Mouse (Mus musculus) myocyte (in vitro differentiated cells): Measurements from ENCODE around the gene Rhbg. TPM values are rescaled to one million over a fixed set of nuclear protein-coding genes. Genes with fewer than 3 reads are reported as not detected.
"Not testable (repeated sequence)": the region's sequence is repeated elsewhere in the genome, so short reads cannot be mapped to it uniquely, and the experiment has no call there.

Experiments
- H3K27me3 ChIP-seq: one replicate; pipeline ENCODE4 v1.6.1; 2011; ENCODE audit not compliant: control insufficient read depth, insufficient read depth, insufficient read length
- H3K36me3 ChIP-seq: one replicate; pipeline ENCODE4 v1.6.1; 2011; ENCODE audit not compliant: control insufficient read depth, insufficient read depth
- H3K4me2 ChIP-seq: one replicate; pipeline ENCODE4 v1.6.1; 2011; ENCODE audit warnings: low read depth, control low read depth
- H3K4me3 ChIP-seq: one replicate; pipeline ENCODE4 v1.5.1; 2011; ENCODE audit warnings: mild to moderate bottlenecking, control low read depth, moderate library complexity
- H3K79me2 ChIP-seq: one replicate; pipeline ENCODE4 v1.6.1; 2011; ENCODE audit not compliant: control insufficient read depth, insufficient read depth
- H3ac ChIP-seq: one replicate; pipeline ENCODE4 v1.6.1; 2011; ENCODE audit not compliant: control insufficient read depth, insufficient read length
- CEBPB ChIP-seq: IDR thresholded peaks from 2 replicates; pipeline ENCODE4 v1.6.1; 2011; ENCODE audit warnings: mild to moderate bottlenecking, moderate library complexity; ENCODE audit not compliant: poor library complexity, insufficient read depth, severe bottlenecking
- E2F4 ChIP-seq: IDR thresholded peaks from one replicate; pipeline ENCODE4 v1.6.1; 2011; ENCODE audit warnings: mild to moderate bottlenecking, control low read depth, moderate library complexity; ENCODE audit not compliant: insufficient read depth
- MAX ChIP-seq: IDR thresholded peaks from one replicate; pipeline ENCODE4 v1.6.1; 2011; ENCODE audit warnings: low read depth, mild to moderate bottlenecking, control low read depth
- MYOD1 ChIP-seq, 3 experiments: IDR thresholded peaks; one replicate each; pipeline ENCODE4 v1.6.1; 2011; ENCODE audit warnings: control low read depth in 2 of 3, low read depth in 2 of 3, mild to moderate bottlenecking in 2 of 3, moderate library complexity in 1 of 3; ENCODE audit not compliant: insufficient read length in 2 of 3, control insufficient read depth in 1 of 3
- MYOG ChIP-seq, 3 experiments: IDR thresholded peaks; one replicate each; pipeline ENCODE4 v1.6.1; 2011; ENCODE audit warnings: control low read depth in 2 of 3, low read depth in 2 of 3, mild to moderate bottlenecking in 2 of 3; ENCODE audit not compliant: insufficient read length in 2 of 3, control insufficient read depth in 1 of 3, insufficient read depth in 1 of 3
- POLR2A ChIP-seq: IDR thresholded peaks from one replicate; pipeline ENCODE4 v1.6.1; 2011; ENCODE audit warnings: low read depth, mild to moderate bottlenecking, control low read depth, moderate library complexity; ENCODE audit not compliant: insufficient read length
- POLR2AphosphoS2 ChIP-seq: IDR thresholded peaks from one replicate; pipeline ENCODE4 v1.6.1; 2011; ENCODE audit warnings: low read depth, control low read depth; ENCODE audit not compliant: insufficient read length
- REST ChIP-seq: IDR thresholded peaks from one replicate; pipeline ENCODE4 v1.6.1; 2011; ENCODE audit warnings: mild to moderate bottlenecking, control low read depth, moderate library complexity; ENCODE audit not compliant: insufficient read depth, insufficient read length
- SRF ChIP-seq: IDR thresholded peaks from one replicate; pipeline ENCODE4 v1.6.1; 2011; ENCODE audit warnings: low read depth; ENCODE audit not compliant: control insufficient read depth, insufficient read length
- TCF12 ChIP-seq: IDR thresholded peaks from one replicate; pipeline ENCODE4 v1.6.1; 2011; ENCODE audit warnings: mild to moderate bottlenecking, control low read depth; ENCODE audit not compliant: poor library complexity, insufficient read depth, severe bottlenecking
- TCF3 ChIP-seq: IDR thresholded peaks from one replicate; pipeline ENCODE4 v1.6.1; 2011; ENCODE audit warnings: low read depth, control low read depth; ENCODE audit not compliant: insufficient read length
- USF1 ChIP-seq: IDR thresholded peaks from one replicate; pipeline ENCODE4 v1.6.1; 2011; ENCODE audit warnings: low read depth, mild to moderate bottlenecking, control low read depth, moderate library complexity
- polyA plus RNA-seq: library from polyadenylated mRNA; unstranded; fragments of >200 nt; fragmentation: generic; extraction: Trizol; gene quantifications from one replicate; pipeline ENCODE4 v1.2.1, GENCODE M21; 2012; ENCODE audit warnings: missing spikeins

Rhbg gene
- polyA plus RNA-seq, 1 experiment: not detected

DNA sequence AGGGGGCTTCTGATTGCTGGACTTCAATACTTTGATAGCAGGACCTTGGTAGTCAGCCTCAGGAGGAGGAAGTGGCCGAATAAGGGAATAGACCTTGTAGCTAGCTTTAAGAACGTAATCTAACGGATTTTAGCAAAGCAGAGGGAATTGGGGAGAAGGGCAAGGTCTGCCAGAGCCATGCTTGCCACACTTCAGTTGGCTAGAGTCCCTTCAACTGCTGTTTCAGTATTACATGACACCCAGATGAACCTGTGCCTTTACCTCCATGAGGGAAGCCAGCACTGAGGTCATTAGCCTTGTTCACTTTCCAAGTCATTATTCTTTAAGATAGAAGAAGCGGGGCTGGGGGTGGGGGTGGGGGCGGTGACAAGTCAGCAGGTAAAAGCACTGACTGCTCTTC, 14.5 kb upstream of the Rhbg start:
- no peak overlapping the region for H3ac ChIP-seq
- H3K27me3 ChIP-seq: peaks cover 16% of the 10 kb centered on the region
- no peaks in the 10 kb centered on the region for H3K36me3 ChIP-seq
- TF ChIP-seq SRF (no peak), POLR2A (no peak), USF1 (no peak), MYOD1 (IDR thresholded peaks at IDR 0.05; ENCODE audit: control insufficient read depth in 1 of 3, insufficient read length in 2 of 3, low read depth in 2 of 3) (no peak), TCF3 (no peak)
- H3K79me2 ChIP-seq: no peaks in the 10 kb centered on the region
- no peak overlapping the region for H3K4me3 ChIP-seq
- no peak overlapping the region for H3K4me2 ChIP-seq

GRCm38 (mm10) chr3:88268014-88268413, 13.5 kb upstream of the Rhbg start:
- H3K4me3 ChIP-seq, H3K79me2 ChIP-seq, H3K36me3 ChIP-seq, H3K4me2 ChIP-seq, H3ac ChIP-seq: not testable (repeated sequence)
- H3K27me3 ChIP-seq: peaks cover 16% of the 10 kb centered on the region

GRCm38 (mm10) chr3:88262346-88262745, 7.8 kb upstream of the Rhbg start:
- H3K4me2 ChIP-seq: no peak overlapping the region

GRCm38 (mm10) chr3:88256382-88256781, 1.9 kb upstream of the Rhbg start:
- no peaks in the 10 kb centered on the region for H3K79me2 ChIP-seq
- H3K36me3 ChIP-seq: no peaks in the 10 kb centered on the region
- H3ac ChIP-seq: no peak overlapping the region
- no peak for TF ChIP-seq REST
- TF ChIP-seq E2F4: no peak
- TF ChIP-seq POLR2A: no peak
- no peak for TF ChIP-seq USF1
- no peak for TF ChIP-seq MAX
- TF ChIP-seq TCF12: no peak
- no peak for TF ChIP-seq MYOD1 (IDR thresholded peaks at IDR 0.05; ENCODE audit: control insufficient read depth in 1 of 3, insufficient read length in 2 of 3, low read depth in 2 of 3)
- no peak for TF ChIP-seq SRF
- TF ChIP-seq TCF3: no peak
- no peak for TF ChIP-seq MYOG (IDR thresholded peaks at IDR 0.05; ENCODE audit: control insufficient read depth in 1 of 3, insufficient read depth in 1 of 3, insufficient read length in 2 of 3, low read depth in 2 of 3)
- TF ChIP-seq POLR2AphosphoS2: no peak
- no peak for TF ChIP-seq CEBPB
- no peak overlapping the region for H3K4me3 ChIP-seq
- H3K27me3 ChIP-seq: peaks cover 75% of the 10 kb centered on the region
- no peak overlapping the region for H3K4me2 ChIP-seq

More at GRCm38 (mm10) chr3:88262346-88262745, 7.8 kb upstream of the Rhbg start:
- H3K4me3 ChIP-seq: no peak overlapping the region
- H3K27me3 ChIP-seq: peaks cover 30% of the 10 kb centered on the region
- TF ChIP-seq SRF (no peak), REST (no peak), TCF12 (no peak)
- no peaks in the 10 kb centered on the region for H3K79me2 ChIP-seq
- no peaks in the 10 kb centered on the region for H3K36me3 ChIP-seq
- H3ac ChIP-seq: no peak overlapping the region

DNA sequence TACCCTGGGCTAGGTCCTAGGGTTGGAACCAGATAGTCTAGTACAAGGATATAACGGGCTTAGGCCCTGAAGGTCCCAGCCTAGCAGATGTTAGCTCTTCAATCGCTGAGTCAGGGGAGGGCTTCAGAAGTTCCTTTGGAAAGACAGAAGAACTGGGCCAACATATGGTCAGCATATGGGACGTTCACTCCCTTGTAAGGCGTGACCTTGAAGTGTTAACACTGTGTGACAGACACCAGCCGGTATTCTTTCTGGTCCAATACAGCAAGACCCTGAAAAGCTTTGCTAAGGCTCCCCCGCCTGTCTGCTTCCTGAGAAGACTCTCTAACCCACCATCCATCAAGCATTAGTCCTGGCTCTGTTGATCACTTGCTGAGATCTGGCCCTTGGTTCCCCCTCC, 1.4 kb upstream of the Rhbg start:
- Histone ChIP-seq H3K36me3 (no peaks in the 10 kb centered on the region), H3K79me2 (no peaks in the 10 kb centered on the region), H3K4me2 (no peak overlapping the region), H3K4me3 (no peak overlapping the region), H3K27me3 (peaks cover 71% of the 10 kb centered on the region), H3ac (no peak overlapping the region)
- TF ChIP-seq SRF (no peak), MYOG (IDR thresholded peaks at IDR 0.05; ENCODE audit: control insufficient read depth in 1 of 3, insufficient read depth in 1 of 3, insufficient read length in 2 of 3, low read depth in 2 of 3) (no peak), POLR2AphosphoS2 (no peak), MAX (no peak), CEBPB (no peak), POLR2A (no peak), TCF3 (no peak), USF1 (no peak), E2F4 (no peak), TCF12 (no peak), MYOD1 (IDR thresholded peaks at IDR 0.05; ENCODE audit: control insufficient read depth in 1 of 3, insufficient read length in 2 of 3, low read depth in 2 of 3) (no peak), REST (no peak)

- H3K79me2 ChIP-seq: no peaks in the 10 kb centered on the region
- no peak for TF ChIP-seq POLR2A
- no peak for TF ChIP-seq MAX
- no peak for TF ChIP-seq TCF3
- no peak for TF ChIP-seq SRF
- TF ChIP-seq CEBPB: no peak
- no peak for TF ChIP-seq MYOD1 (IDR thresholded peaks at IDR 0.05; ENCODE audit: control insufficient read depth in 1 of 3, insufficient read length in 2 of 3, low read depth in 2 of 3)
- TF ChIP-seq REST: no peak
- TF ChIP-seq TCF12: no peak
- no peak for TF ChIP-seq POLR2AphosphoS2
- H3K27me3 ChIP-seq: peaks cover 71% of the 10 kb centered on the region
- no peak overlapping the region for H3ac ChIP-seq
- H3K36me3 ChIP-seq: no peaks in the 10 kb centered on the region
- no peak overlapping the region for H3K4me3 ChIP-seq
- no peak overlapping the region for H3K4me2 ChIP-seq
These were observed 1.8 kb downstream of the Rhbg start for GRCm38 (mm10) chr3:88252739-88253138.
